Mouse (Mus musculus) neural tube, embryonic 13.5 days (tissue): ENCODE measurements around the gene Limk2. TPM values are rescaled to one million over a fixed set of nuclear protein-coding genes. Genes with fewer than 3 reads are reported as not detected.

Experiments
- ATAC-seq: fragments of 200-750 bp; cut with Nextera tagmentation; 2 replicates; pipeline ENCODE4 v1.8.0; 2017; ENCODE audit warnings: low read depth, mild to moderate bottlenecking, moderate TSS enrichment, moderate library complexity
- H3K27ac ChIP-seq: fragments of 300-500 bp; sonication (generic); replicated peaks from 2 replicates; pipeline ENCODE4 v1.5.1; 2015; ENCODE audit warnings: moderate library complexity, mild to moderate bottlenecking, inconsistent platforms
- H3K27me3 ChIP-seq: fragments of 300-500 bp; sonication (generic); 2 replicates; pipeline ENCODE4 v1.6.1; 2015; ENCODE audit warnings: mild to moderate bottlenecking, inconsistent platforms
- H3K36me3 ChIP-seq: fragments of 300-500 bp; sonication (generic); 2 replicates; pipeline ENCODE4 v1.6.1; 2015; ENCODE audit warnings: mild to moderate bottlenecking, inconsistent platforms
- H3K4me1 ChIP-seq: fragments of 300-500 bp; sonication (generic); replicated peaks from 2 replicates; pipeline ENCODE4 v1.6.1; 2015; ENCODE audit warnings: inconsistent platforms
- H3K4me2 ChIP-seq: fragments of 300-500 bp; sonication (generic); 2 replicates; pipeline ENCODE4 v1.6.1; 2015; ENCODE audit warnings: inconsistent platforms, mild to moderate bottlenecking, moderate library complexity
- H3K4me3 ChIP-seq: fragments of 300-500 bp; sonication (generic); 2 replicates; pipeline ENCODE4 v1.5.1; 2015; ENCODE audit warnings: mild to moderate bottlenecking, inconsistent platforms
- H3K9ac ChIP-seq: fragments of 300-500 bp; sonication (generic); 2 replicates; pipeline ENCODE4 v1.6.1; 2015; ENCODE audit warnings: moderate library complexity, mild to moderate bottlenecking, inconsistent platforms
- H3K9me3 ChIP-seq: fragments of 300-500 bp; sonication (generic); 2 replicates; pipeline ENCODE4 v1.6.1; 2016; ENCODE audit warnings: inconsistent platforms
- WGBS: fragments of 180-500 bp; shearing (Covaris S2); methylation state at CpG from one replicate; pipeline ENCODE4 v1.1.7; 2015; 5-methylcytosine and 5-hydroxymethylcytosine counted together
- polyA plus RNA-seq: library from polyadenylated mRNA; unstranded; fragments of >200 nt; fragmentation: Nextera tagmentation; extraction: Ambion mirVana; gene quantifications from 2 replicates; pipeline ENCODE4 v1.2.1, GENCODE M21; 2015

The Limk2 gene
- polyA plus RNA-seq, 1 experiment from 2014 or later = 143 TPM

DNA sequence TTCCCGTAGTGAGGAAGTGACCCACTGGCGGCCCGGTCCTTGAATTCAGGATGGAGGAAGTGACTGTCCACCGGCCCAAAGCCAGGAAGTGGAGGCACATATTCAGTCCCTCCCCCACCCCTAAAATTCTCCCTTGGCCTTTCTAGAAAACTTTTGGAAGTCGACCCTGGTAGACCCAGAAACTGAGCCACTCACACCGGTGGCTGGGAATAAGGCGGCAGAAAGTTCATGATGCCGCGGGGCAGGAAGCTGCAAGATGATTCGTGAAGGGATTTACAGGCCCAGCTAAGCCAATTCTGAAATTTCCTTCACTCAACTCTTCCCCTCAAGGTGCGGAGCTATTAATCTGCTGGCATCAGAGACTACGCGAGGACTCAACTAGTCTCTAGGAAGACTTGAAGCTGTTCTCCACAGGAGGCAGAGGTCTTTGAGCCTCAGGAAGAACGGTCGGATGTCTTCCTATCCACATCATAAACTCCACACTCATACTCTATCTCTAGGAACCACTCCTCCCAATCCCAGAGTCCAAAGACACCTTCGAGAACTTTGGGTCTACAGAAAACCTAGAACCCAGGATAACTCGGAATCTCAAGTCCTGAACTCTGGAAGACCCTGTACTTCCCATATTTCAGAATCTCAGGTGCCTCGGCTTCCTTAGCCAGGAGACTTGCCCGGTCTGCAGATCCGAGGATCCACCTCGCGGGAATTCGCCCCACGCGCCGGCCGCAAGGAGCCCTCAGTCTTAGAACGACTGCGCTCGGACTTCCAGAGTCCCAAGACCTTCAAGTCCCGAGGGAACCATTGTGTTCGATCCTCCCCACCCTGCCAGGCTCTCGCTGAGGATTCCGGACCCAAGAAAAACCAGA, 625 bp downstream of the Limk2 start:
- Histone ChIP-seq H3K4me3 (peak overlapping the region; percentile 59), H3K9ac (peak overlapping the region; percentile 79), H3K4me1 (peaks cover 17% of the 10 kb centered on the region), H3K27ac (peak overlapping the region; percentile 68), H3K36me3 (no peaks in the 10 kb centered on the region), H3K9me3 (no peaks in the 10 kb centered on the region), H3K4me2 (peak overlapping the region; percentile 79), H3K27me3 (no peaks in the 10 kb centered on the region)
- peak; percentile 21; the same call in 1 of the 2 replicates for ATAC-seq
- 7% methylated on average over 34 of the region's 34 CpGs for WGBS

DNA sequence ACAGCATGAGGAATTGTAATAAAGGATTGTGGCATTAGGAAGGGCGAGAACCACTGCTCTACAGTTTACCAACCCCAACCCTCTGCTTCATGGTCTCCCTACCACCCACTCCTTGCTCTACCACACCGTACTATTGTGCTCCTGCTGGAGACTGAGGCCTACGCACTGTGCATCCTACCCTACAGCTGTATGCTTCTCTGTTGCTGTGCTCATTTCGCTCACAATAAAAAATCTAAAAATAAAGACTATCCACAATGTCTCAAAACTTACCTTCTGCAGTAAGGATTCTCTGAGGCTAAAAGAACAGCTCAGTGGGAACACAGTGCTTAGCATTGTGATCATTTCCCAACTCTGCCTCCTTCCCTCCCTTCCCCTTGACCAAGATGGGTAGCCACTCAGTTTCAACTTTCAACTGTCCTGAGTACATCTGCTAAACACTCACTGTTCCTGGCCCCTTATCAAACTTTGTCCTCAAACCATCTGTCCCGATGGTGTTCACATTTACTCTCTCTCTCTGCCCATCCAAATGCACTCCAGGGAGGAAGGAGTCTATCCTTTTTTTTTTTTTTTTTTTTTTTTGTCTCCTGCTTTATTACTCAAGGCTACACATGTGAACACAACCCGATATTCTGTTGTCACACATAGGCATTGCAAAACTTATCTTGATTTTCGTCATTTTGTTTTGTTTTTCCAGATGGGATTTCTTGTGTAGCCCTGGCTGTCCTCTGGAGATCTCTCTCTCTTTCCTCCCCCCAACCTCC, 4.5 kb downstream of the Limk2 start:
- Histone ChIP-seq H3K27me3 (no peaks in the 10 kb centered on the region), H3K36me3 (no peaks in the 10 kb centered on the region), H3K4me3 (no peak overlapping the region), H3K9me3 (no peaks in the 10 kb centered on the region), H3K9ac (no peak overlapping the region), H3K4me1 (peaks cover 17% of the 10 kb centered on the region), H3K27ac (no peak overlapping the region), H3K4me2 (no peak overlapping the region)
- WGBS = 87% methylated on average over 7 of the region's 7 CpGs
- no peak for ATAC-seq

DNA sequence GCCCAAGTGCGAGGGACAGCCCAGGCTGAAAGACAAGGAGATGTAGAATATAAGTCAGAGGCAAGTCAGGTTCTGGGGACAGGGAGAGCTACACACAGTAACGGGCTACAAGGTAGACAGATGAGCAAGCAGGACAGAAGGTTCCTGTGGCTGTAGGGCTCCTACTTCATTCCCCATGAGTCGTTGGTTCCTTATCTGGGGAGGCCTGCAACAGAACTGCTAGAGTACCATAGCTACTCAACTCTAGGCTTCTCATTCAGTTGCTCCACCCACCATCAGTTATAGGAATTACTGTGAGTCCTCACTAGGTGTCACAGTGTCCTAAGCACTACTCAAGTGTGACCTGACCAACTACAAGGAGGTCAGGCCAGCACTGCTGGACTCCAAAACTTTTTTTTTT, 6.0 kb downstream of the Limk2 start:
- H3K4me1 ChIP-seq = peaks cover 10% of the 10 kb centered on the region
- H3K27me3 ChIP-seq = no peaks in the 10 kb centered on the region
- no peak overlapping the region for H3K27ac ChIP-seq
- H3K9ac ChIP-seq = no peak overlapping the region
- H3K4me2 ChIP-seq = no peak overlapping the region
- H3K4me3 ChIP-seq = no peak overlapping the region
- 92% methylated on average over 3 of the region's 3 CpGs for WGBS
- ATAC-seq = no peak
- H3K9me3 ChIP-seq = no peaks in the 10 kb centered on the region
- H3K36me3 ChIP-seq = no peaks in the 10 kb centered on the region

DNA sequence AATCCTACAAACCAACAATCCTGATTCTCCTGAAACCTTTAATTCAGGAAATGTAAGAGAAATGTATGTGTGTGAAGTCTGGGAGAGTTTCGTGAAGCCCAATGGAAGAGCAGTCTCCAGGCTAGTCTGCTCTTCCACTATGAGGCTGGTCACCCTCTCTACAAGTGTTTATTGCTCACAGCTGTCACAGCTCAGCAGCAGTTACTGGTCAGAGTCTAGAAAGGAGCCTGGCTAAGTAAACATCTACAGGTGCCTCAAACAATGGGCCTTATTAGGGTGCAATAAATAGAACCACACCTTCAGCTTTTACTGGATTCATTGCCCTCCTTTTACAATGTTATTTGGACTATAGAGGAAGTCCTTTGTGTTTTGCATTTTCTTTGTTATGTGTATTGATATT, 10.7 kb downstream of the Limk2 start:
- 46% methylated on average over 1 of the region's 1 CpGs for WGBS
- H3K9me3 ChIP-seq = no peaks in the 10 kb centered on the region
- H3K4me2 ChIP-seq = no peak overlapping the region
- H3K4me3 ChIP-seq = no peak overlapping the region
- peaks cover 24% of the 10 kb centered on the region for H3K4me1 ChIP-seq
- H3K9ac ChIP-seq = no peak overlapping the region
- no peaks in the 10 kb centered on the region for H3K36me3 ChIP-seq
- 0 out of 2 replicates have a peak overlapping the region, but pooled peaks have one; percentile 80 for H3K27ac ChIP-seq
- no peak for ATAC-seq
- no peaks in the 10 kb centered on the region for H3K27me3 ChIP-seq

DNA sequence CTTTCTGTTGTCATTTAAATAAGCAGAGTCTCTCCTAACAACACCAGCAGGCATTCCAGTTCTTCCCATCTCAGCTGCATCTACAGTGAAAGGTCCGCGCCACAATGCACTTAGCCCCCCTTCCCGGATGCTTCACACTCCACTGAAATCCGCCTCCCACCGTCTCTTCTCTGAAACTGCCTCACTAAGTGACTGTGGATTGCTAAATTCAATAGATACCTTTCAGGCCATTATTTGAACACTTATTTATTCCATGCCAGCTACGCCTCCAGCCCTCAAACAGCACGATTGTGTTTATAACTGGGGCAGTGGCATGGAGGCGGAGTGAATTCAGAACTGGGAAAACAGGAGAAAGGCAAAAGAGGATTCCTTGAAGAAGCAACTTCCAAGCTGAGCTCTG, 12.4 kb downstream of the Limk2 start:
- Histone ChIP-seq H3K9ac (no peak overlapping the region), H3K36me3 (0 out of 2 replicates have a peak, but pooled peaks cover 4% of the 10 kb centered on the region), H3K4me1 (peaks cover 24% of the 10 kb centered on the region), H3K27me3 (no peaks in the 10 kb centered on the region), H3K4me2 (no peak overlapping the region), H3K27ac (peak overlapping the region; percentile 80), H3K9me3 (no peaks in the 10 kb centered on the region), H3K4me3 (no peak overlapping the region)
- 18% methylated on average over 8 of the region's 8 CpGs for WGBS
- ATAC-seq = peak; percentile 83

DNA sequence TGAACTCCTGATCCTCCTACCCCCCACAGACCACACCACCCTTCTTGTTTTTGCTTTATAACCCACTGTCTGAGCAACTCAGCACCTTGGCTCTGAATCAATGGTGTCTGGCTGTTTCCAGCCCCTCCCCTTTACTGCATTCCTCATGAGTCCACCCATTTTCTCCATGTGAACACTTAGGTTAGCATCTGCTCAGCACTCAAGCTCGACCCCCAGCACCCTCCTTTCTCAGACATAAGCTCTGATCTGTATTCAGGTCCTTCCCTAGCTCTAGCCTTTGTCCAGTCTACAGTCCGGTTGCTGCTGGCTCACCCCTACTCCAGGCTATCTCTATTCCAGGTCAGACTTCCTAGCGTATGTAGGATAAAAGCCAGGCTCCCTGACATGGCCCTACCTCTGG, 12.9 kb downstream of the Limk2 start:
- Histone ChIP-seq H3K27ac (peak overlapping the region; percentile 80), H3K36me3 (0 out of 2 replicates have a peak, but pooled peaks cover 4% of the 10 kb centered on the region), H3K4me2 (no peak overlapping the region), H3K9me3 (no peaks in the 10 kb centered on the region), H3K4me3 (no peak overlapping the region), H3K4me1 (peaks cover 24% of the 10 kb centered on the region), H3K9ac (no peak overlapping the region), H3K27me3 (no peaks in the 10 kb centered on the region)
- WGBS = 32% methylated on average over 3 of the region's 3 CpGs
- peak; percentile 80 for ATAC-seq

DNA sequence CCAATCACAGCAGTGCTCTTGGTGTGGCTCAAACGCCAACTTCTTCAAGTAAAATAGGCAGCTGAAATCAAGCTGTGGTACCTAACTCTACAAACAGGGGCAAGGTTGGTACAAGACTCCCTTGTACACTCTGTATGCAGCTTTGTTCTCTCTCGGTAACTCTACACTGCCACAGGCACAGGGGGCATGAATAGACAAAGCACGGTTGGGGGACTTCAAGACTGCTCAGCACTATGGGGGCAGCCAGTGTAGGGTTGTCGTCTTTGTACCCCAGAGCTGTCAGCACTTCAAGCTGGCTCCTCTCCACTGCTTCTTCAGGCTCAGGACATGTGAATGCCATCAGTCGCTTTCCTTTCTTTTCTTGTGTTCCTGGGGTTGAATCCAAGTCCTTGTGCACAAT, 14.5 kb downstream of the Limk2 start:
- Histone ChIP-seq H3K4me3 (no peak overlapping the region), H3K9ac (no peak overlapping the region), H3K4me2 (no peak overlapping the region), H3K27me3 (no peaks in the 10 kb centered on the region), H3K36me3 (0 out of 2 replicates have a peak, but pooled peaks cover 4% of the 10 kb centered on the region), H3K27ac (peak overlapping the region; percentile 62), H3K4me1 (peaks cover 24% of the 10 kb centered on the region), H3K9me3 (no peaks in the 10 kb centered on the region)
- ATAC-seq = no peak; the same call in 1 of the 2 replicates
- WGBS = 38% methylated on average over 5 of the region's 5 CpGs

DNA sequence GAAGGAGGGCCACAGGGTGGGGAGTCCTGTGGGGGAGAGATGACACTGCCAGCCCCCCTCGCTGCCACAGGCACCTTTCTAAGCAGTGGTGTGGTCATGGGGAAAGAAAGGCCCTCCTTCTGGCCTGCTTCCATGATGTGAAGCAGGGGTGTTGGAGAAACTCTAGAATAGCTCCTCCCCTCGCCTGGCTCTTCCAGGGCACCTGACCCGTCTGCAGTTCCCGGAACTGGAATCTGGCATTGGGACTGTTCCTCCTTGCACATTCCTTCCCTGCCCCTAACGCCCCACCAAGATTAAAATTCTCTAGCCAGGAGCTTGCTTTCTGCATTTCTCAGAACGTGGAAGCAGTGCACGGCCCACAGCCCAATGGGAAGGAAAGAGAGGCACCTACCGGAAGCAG, 16.5 kb downstream of the Limk2 start:
- Histone ChIP-seq H3K4me1 (peaks cover 16% of the 10 kb centered on the region), H3K4me3 (no peak overlapping the region), H3K4me2 (no peak overlapping the region), H3K27ac (no peak overlapping the region), H3K27me3 (no peaks in the 10 kb centered on the region), H3K36me3 (0 out of 2 replicates have a peak, but pooled peaks cover 4% of the 10 kb centered on the region), H3K9ac (no peak overlapping the region), H3K9me3 (no peaks in the 10 kb centered on the region)
- 89% methylated on average over 8 of the region's 8 CpGs for WGBS
- ATAC-seq = no peak

DNA sequence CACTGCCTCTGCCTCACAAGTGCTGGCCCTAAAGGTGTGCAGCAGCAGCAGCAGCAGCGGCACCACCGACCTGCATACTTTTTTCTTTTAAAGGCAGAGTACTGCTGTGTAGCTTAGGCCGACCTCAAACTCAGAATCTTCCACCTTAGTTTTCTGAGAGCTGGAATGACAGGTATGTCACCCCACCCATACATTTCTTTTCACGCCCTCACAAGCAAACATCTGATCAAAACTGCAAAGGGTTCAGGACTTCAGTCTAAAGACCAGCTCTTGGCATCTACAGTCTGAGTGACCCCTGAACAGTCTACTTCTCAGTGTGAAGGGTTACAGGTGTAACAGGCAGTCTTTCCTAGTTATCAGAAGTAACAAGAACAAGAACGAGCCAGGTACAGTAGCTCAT, 18.2 kb downstream of the Limk2 start:
- 94% methylated on average over 5 of the region's 5 CpGs for WGBS
- Histone ChIP-seq H3K27ac (no peak overlapping the region), H3K4me1 (no peaks in the 10 kb centered on the region; the same call in 1 of the 2 replicates), H3K27me3 (no peaks in the 10 kb centered on the region), H3K4me2 (no peak overlapping the region), H3K36me3 (0 out of 2 replicates have a peak, but pooled peaks cover 4% of the 10 kb centered on the region), H3K9ac (no peak overlapping the region), H3K4me3 (no peak overlapping the region), H3K9me3 (no peaks in the 10 kb centered on the region)
- ATAC-seq = no peak

DNA sequence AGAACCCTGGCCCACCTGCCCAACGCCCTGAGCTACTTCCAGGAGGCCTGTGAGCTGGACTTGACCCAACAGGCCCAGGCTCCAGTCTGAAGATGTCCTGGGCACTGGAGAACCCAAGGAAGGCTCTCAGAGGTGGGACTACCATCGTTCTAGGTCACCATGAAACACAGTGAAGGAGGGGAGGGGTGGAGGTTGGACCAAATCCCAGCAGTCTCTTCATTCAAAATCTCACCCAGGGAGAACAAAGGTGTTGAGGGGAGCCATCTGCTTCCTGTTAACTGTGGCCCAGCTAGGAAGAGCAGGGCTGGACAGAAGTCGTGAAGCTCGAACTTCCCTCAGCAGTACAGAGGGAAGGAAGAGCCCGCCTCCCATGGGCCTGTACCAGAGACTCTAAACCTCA, 19.0 kb downstream of the Limk2 start:
- no peak overlapping the region for H3K27ac ChIP-seq
- H3K4me1 ChIP-seq = no peaks in the 10 kb centered on the region; the same call in 1 of the 2 replicates
- 0 out of 2 replicates have a peak, but pooled peaks cover 4% of the 10 kb centered on the region for H3K36me3 ChIP-seq
- no peak for ATAC-seq
- H3K27me3 ChIP-seq = no peaks in the 10 kb centered on the region
- no peaks in the 10 kb centered on the region for H3K9me3 ChIP-seq
- WGBS = 85% methylated on average over 5 of the region's 5 CpGs
- H3K4me3 ChIP-seq = no peak overlapping the region
- no peak overlapping the region for H3K4me2 ChIP-seq
- no peak overlapping the region for H3K9ac ChIP-seq

DNA sequence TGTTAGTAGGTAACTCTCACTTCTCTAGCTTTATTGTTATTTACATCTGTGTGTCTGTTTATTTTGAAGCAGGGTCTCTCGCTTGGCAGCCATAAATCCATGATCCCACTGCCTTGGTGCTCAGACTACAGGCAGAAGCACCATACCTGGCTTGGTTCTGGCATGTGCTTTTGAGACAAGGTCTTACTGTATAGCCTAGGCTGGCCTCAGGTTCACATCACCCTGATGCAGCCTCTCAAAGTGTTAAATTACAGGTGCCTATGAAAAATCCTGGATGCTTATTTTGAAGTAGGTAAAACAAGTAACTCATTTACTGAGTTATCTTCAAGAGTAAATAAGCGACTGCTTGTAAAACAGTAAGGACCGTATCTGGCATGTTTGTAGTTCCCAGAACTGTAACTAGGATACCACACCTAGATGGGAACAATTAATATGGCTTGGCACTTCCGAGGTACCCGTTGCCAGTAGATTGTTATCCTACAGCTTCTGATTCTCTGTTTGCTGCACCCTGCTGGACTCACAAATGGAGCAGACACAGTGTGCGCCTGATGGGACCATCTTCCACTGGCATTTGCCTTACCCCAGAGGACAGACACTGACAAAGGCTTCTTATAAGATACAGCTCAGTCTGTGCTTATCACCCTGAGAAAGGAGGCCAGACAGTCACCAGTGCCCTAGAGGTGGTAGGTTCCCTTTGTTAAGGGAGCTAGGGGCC, 21.4 kb downstream of the Limk2 start:
- Histone ChIP-seq H3K36me3 (peaks cover 4% of the 10 kb centered on the region; the same call in 1 of the 2 replicates), H3K27me3 (no peaks in the 10 kb centered on the region), H3K27ac (no peak overlapping the region), H3K9me3 (no peaks in the 10 kb centered on the region), H3K4me3 (no peak overlapping the region), H3K9ac (no peak overlapping the region), H3K4me2 (no peak overlapping the region), H3K4me1 (no peaks in the 10 kb centered on the region)
- 81% methylated on average over 6 of the region's 6 CpGs for WGBS
- ATAC-seq = 0 out of 2 replicates have a peak, but pooled peaks have one; percentile 40
